Mouse (Mus musculus) hindbrain, embryonic 16.5 days (tissue): ENCODE measurements around the gene B3gat3. TPM values are rescaled to one million over a fixed set of nuclear protein-coding genes. Genes with fewer than 3 reads are reported as not detected.
"Not testable (repeated sequence)": the region's sequence is repeated elsewhere in the genome, so short reads cannot be mapped to it uniquely, and the experiment has no call there.

ENCODE experiments used
- ATAC-seq: fragments of 200-750 bp; cut with Nextera tagmentation; 2 replicates; pipeline ENCODE4 v1.8.0; 2017; ENCODE audit warnings: moderate TSS enrichment, moderate library complexity
- H3K27ac ChIP-seq: fragments of 300-500 bp; sonication (generic); 2 replicates; pipeline ENCODE4 v1.5.1; 2014; ENCODE audit warnings: low read depth, mild to moderate bottlenecking, control low read depth, low read length, moderate library complexity
- H3K27me3 ChIP-seq: fragments of 300-500 bp; sonication (generic); replicated peaks from 2 replicates; pipeline ENCODE4 v1.6.1; 2014; ENCODE audit warnings: low read length; ENCODE audit not compliant: control insufficient read depth, insufficient read depth
- H3K36me3 ChIP-seq: fragments of 300-500 bp; sonication (generic); 2 replicates; pipeline ENCODE4 v1.6.1; 2014; ENCODE audit warnings: mild to moderate bottlenecking, low read length, moderate library complexity, mixed read lengths; ENCODE audit not compliant: control insufficient read depth, insufficient read depth
- H3K4me1 ChIP-seq: fragments of 300-500 bp; sonication (generic); 2 replicates; pipeline ENCODE4 v1.6.1; 2014; ENCODE audit warnings: low read depth, low read length; ENCODE audit not compliant: control insufficient read depth, insufficient read depth
- H3K4me2 ChIP-seq: fragments of 300-500 bp; sonication (generic); 2 replicates; pipeline ENCODE4 v1.6.1; 2014; ENCODE audit warnings: mild to moderate bottlenecking, low read length, control low read depth, moderate library complexity
- H3K4me3 ChIP-seq: fragments of 300-500 bp; sonication (generic); 2 replicates; pipeline ENCODE4 v1.5.1; 2014; ENCODE audit warnings: mild to moderate bottlenecking, low read length, control low read depth, moderate library complexity
- H3K9ac ChIP-seq: fragments of 300-500 bp; sonication (generic); 2 replicates; pipeline ENCODE4 v1.6.1; 2014; ENCODE audit warnings: low read depth, mild to moderate bottlenecking, control low read depth, low read length, moderate library complexity
- H3K9me3 ChIP-seq: fragments of 300-500 bp; sonication (generic); 2 replicates; pipeline ENCODE4 v1.6.1; 2014; ENCODE audit warnings: mild to moderate bottlenecking, low read length, moderate library complexity; ENCODE audit not compliant: control insufficient read depth
- WGBS: fragments of 180-500 bp; shearing (Covaris S2); extraction: QIAGEN DNeasy Blood & Tissue Kit; methylation state at CpG from one replicate; pipeline ENCODE4 v1.1.7; 2014; 5-methylcytosine and 5-hydroxymethylcytosine counted together
- polyA plus RNA-seq: library from polyadenylated mRNA; unstranded; fragments of >200 nt; fragmentation: Nextera tagmentation; extraction: Ambion mirVana; gene quantifications from 2 replicates; pipeline ENCODE4 v1.2.1, GENCODE M21; 2015

The B3gat3 gene
- polyA plus RNA-seq, 1 experiment from 2014 or later: 99.5 TPM

- peak overlapping the region; percentile 53 for H3K9ac ChIP-seq
- H3K27me3 ChIP-seq: no peaks in the 10 kb centered on the region
- H3K4me2 ChIP-seq: peak overlapping the region; percentile 49
- no peaks in the 10 kb centered on the region for H3K9me3 ChIP-seq
- H3K27ac ChIP-seq: peak overlapping the region; percentile 67
- no peak for ATAC-seq
- 40% methylated on average over 5 of the region's 5 CpGs for WGBS
- H3K4me3 ChIP-seq: peak overlapping the region; percentile 72
- H3K4me1 ChIP-seq: peaks cover 12% of the 10 kb centered on the region
- H3K36me3 ChIP-seq: peaks cover 46% of the 10 kb centered on the region
Measured at GRCm38 (mm10) chr19:8966198-8966589, 46.0 kb downstream of the B3gat3 start.

- peak within 1 kb of the TSS; percentile 71 for H3K4me2 ChIP-seq
- peaks cover 12% of the 10 kb centered on the region for H3K4me1 ChIP-seq
- WGBS: under 1% methylated on average over 52 of the region's 52 CpGs
- H3K27me3 ChIP-seq: no peaks in the 10 kb centered on the region
- H3K9me3 ChIP-seq: no peaks in the 10 kb centered on the region
- peak within 1 kb of the TSS; percentile 81 for H3K27ac ChIP-seq
- peak within 1 kb of the TSS; percentile 72 for H3K4me3 ChIP-seq
- H3K36me3 ChIP-seq: peaks cover 44% of the 10 kb centered on the region
- peak within 1 kb of the TSS; percentile 86 for H3K9ac ChIP-seq
- peak; percentile 99 for ATAC-seq
Measured at GRCm38 (mm10) chr19:8966590-8967372, 46.6 kb downstream of the B3gat3 start, which contains the start of gene Eef1g. Gene Eef1g, plus strand, starts transcription at chr19:8967041.

GRCm38 (mm10) chr19:8967373-8967743 lies 47.2 kb downstream of the B3gat3 start:
- Histone ChIP-seq H3K4me1 (peaks cover 12% of the 10 kb centered on the region), H3K4me2 (peak overlapping the region; percentile 71), H3K9ac (peak overlapping the region; percentile 86), H3K27ac (peak overlapping the region; percentile 81), H3K4me3 (peak overlapping the region; percentile 72), H3K36me3 (peaks cover 43% of the 10 kb centered on the region), H3K9me3 (no peaks in the 10 kb centered on the region), H3K27me3 (no peaks in the 10 kb centered on the region)
- ATAC-seq: no peak; the same call in 1 of the 2 replicates
- under 1% methylated on average over 8 of the region's 8 CpGs for WGBS

- no peaks in the 10 kb centered on the region for H3K9me3 ChIP-seq
- 1% methylated on average over 7 of the region's 9 CpGs for WGBS
- no peaks in the 10 kb centered on the region for H3K27me3 ChIP-seq
- peaks cover 12% of the 10 kb centered on the region for H3K4me1 ChIP-seq
- H3K36me3 ChIP-seq: peaks cover 43% of the 10 kb centered on the region
- ATAC-seq: no peak
- peak overlapping the region; percentile 71 for H3K4me2 ChIP-seq
- peak overlapping the region; percentile 86 for H3K9ac ChIP-seq
- peak overlapping the region; percentile 81 for H3K27ac ChIP-seq
- peak overlapping the region; percentile 72 for H3K4me3 ChIP-seq
Measured at GRCm38 (mm10) chr19:8967893-8968292, 47.7 kb downstream of the B3gat3 start.

GRCm38 (mm10) chr19:8972491-8972890 lies 52.3 kb downstream of the B3gat3 start:
- not testable (repeated sequence) for H3K4me3 ChIP-seq, ATAC-seq, H3K27ac ChIP-seq, H3K27me3 ChIP-seq, H3K4me2 ChIP-seq, H3K9me3 ChIP-seq, H3K4me1 ChIP-seq, H3K9ac ChIP-seq
- peaks cover 53% of the 10 kb centered on the region for H3K36me3 ChIP-seq
- WGBS: 90% methylated on average over 8 of the region's 8 CpGs

GRCm38 (mm10) chr19:8974638-8975037 lies 54.5 kb downstream of the B3gat3 start:
- no peaks in the 10 kb centered on the region for H3K4me1 ChIP-seq
- H3K9me3 ChIP-seq: no peaks in the 10 kb centered on the region
- no peaks in the 10 kb centered on the region for H3K27me3 ChIP-seq
- 93% methylated on average over 1 of the region's 1 CpGs for whole genome bisulfite sequencing
- peaks cover 70% of the 10 kb centered on the region for H3K36me3 ChIP-seq
- H3K4me2 ChIP-seq: no peak overlapping the region
- H3K4me3 ChIP-seq: no peak overlapping the region
- H3K27ac ChIP-seq: no peak overlapping the region
- no peak overlapping the region for H3K9ac ChIP-seq
- no peak for ATAC-seq

GRCm38 (mm10) chr19:8975491-8975890 lies 55.3 kb downstream of the B3gat3 start:
- Histone ChIP-seq H3K36me3 (peaks cover 69% of the 10 kb centered on the region), H3K4me1 (no peaks in the 10 kb centered on the region), H3K27me3 (no peaks in the 10 kb centered on the region), H3K4me2 (no peak overlapping the region), H3K9ac (no peak overlapping the region), H3K27ac (no peak overlapping the region), H3K4me3 (no peak overlapping the region), H3K9me3 (no peaks in the 10 kb centered on the region)
- no peak for ATAC-seq
- WGBS: 100% methylated on average over 2 of the region's 2 CpGs

GRCm38 (mm10) chr19:8976535-8976934 lies 56.4 kb downstream of the B3gat3 start:
- Histone ChIP-seq H3K4me3 (no peak overlapping the region), H3K27ac (no peak overlapping the region), H3K4me2 (no peak overlapping the region), H3K27me3 (no peaks in the 10 kb centered on the region), H3K9me3 (no peaks in the 10 kb centered on the region), H3K36me3 (peaks cover 59% of the 10 kb centered on the region), H3K4me1 (no peaks in the 10 kb centered on the region), H3K9ac (no peak overlapping the region)
- peak; percentile 62; the same call in 1 of the 2 replicates for ATAC-seq
- WGBS: 60% methylated on average over 3 of the region's 3 CpGs
